Mouse (Mus musculus): ENCODE data around the gene Magea3. TPM values are rescaled to one million over a fixed set of nuclear protein-coding genes. Genes with fewer than 3 reads are reported as not detected.
"Not testable (repeated sequence)": the region's sequence is repeated elsewhere in the genome, so short reads cannot be mapped to it uniquely, and the experiment has no call there.

The Magea3 gene
- total RNA-seq (2014; rRNA removed) (not detected in 2 replicates), polyA plus RNA-seq (2015; fragmentation: Nextera tagmentation; extraction: Ambion mirVana) (not detected in 2 replicates)

GRCm38 (mm10) chrX:154949405-154949804 lies at the start of gene Magea3:
TSS of gene Magea3 (minus strand) at chrX:154949505.
- H3K9me3 ChIP-seq (ENCODE audit: low read length); H3K4me1 ChIP-seq (ENCODE audit: insufficient read depth); H3K9ac ChIP-seq; H3K36me3 ChIP-seq (ENCODE audit: insufficient read depth); ATAC-seq; H3K27me3 ChIP-seq (ENCODE audit: insufficient read depth, low read length); H3K27ac ChIP-seq (ENCODE audit: low read depth, low read length); DNase-seq; H3K4me2 ChIP-seq (ENCODE audit: low read depth); H3K4me3 ChIP-seq (ENCODE audit: low read depth, low read length): not testable (repeated sequence)
- WGBS = 31% methylated on average over 1 of the region's 1 CpGs

GRCm38 (mm10) chrX:154995750-154996149 lies 46.4 kb upstream of the Magea3 start, which contains the start of gene Magea8:
TSS of gene Magea8 (minus strand) at chrX:154995850.
- H3K36me3 ChIP-seq (ENCODE audit: insufficient read depth); H3K9ac ChIP-seq; H3K9me3 ChIP-seq (ENCODE audit: low read length); H3K4me3 ChIP-seq (ENCODE audit: low read depth, low read length); H3K4me2 ChIP-seq (ENCODE audit: low read depth); DNase-seq; H3K27me3 ChIP-seq (ENCODE audit: insufficient read depth, low read length); H3K27ac ChIP-seq (ENCODE audit: low read depth, low read length); ATAC-seq; H3K4me1 ChIP-seq (ENCODE audit: insufficient read depth): not testable (repeated sequence)
- 88% methylated on average over 11 of the region's 11 CpGs for WGBS

- DNase-seq; ATAC-seq; H3K27me3 ChIP-seq (ENCODE audit: insufficient read depth, low read length): not testable (repeated sequence)
Observed at GRCm38 (mm10) chrX:154935887-154936286, 13.4 kb downstream of the Magea3 start, which contains the start of gene Magea6. TSS of gene Magea6 (minus strand) at chrX:154935987.

More at GRCm38 (mm10) chrX:154935887-154936286, 13.4 kb downstream of the Magea3 start, which contains the start of gene Magea6:
- not testable (repeated sequence) for H3K4me1 ChIP-seq (ENCODE audit: insufficient read depth); H3K4me3 ChIP-seq (ENCODE audit: low read depth, low read length); H3K4me2 ChIP-seq (ENCODE audit: low read depth); H3K27ac ChIP-seq (ENCODE audit: low read depth, low read length); H3K9ac ChIP-seq; H3K9me3 ChIP-seq (ENCODE audit: low read length); H3K36me3 ChIP-seq (ENCODE audit: insufficient read depth)
- WGBS = 51% methylated on average over 1 of the region's 1 CpGs

Other genes with a start within 250 kb of the Magea3 start
- gene Cldn34b1, start 59.2 kb downstream of the Magea3 start, total RNA-seq (2014; rRNA removed) = not detected in 2 replicates
- not detected in 2 replicates for gene Cldn34b1, start 59.2 kb downstream of the Magea3 start, polyA plus RNA-seq (2015; fragmentation: Nextera tagmentation; extraction: Ambion mirVana)
- gene Magea6, start 13.5 kb downstream of the Magea3 start, total RNA-seq (2014; rRNA removed) = not detected in 2 replicates
- gene Magea6, start 13.5 kb downstream of the Magea3 start, polyA plus RNA-seq (2015; fragmentation: Nextera tagmentation; extraction: Ambion mirVana) = not detected in 2 replicates
- not detected in 2 replicates for gene Magea8, start 46.3 kb upstream of the Magea3 start, total RNA-seq (2014; rRNA removed)
- not detected in 2 replicates for gene Magea8, start 46.3 kb upstream of the Magea3 start, polyA plus RNA-seq (2015; fragmentation: Nextera tagmentation; extraction: Ambion mirVana)
- gene Magea5, start 113.6 kb upstream of the Magea3 start, total RNA-seq (2014; rRNA removed) = not detected in 2 replicates
- gene Magea5, start 113.6 kb upstream of the Magea3 start, polyA plus RNA-seq (2015; fragmentation: Nextera tagmentation; extraction: Ambion mirVana) = not detected in 2 replicates
- not detected in 2 replicates for gene Magea1, start 140.3 kb upstream of the Magea3 start, total RNA-seq (2014; rRNA removed)
- not detected in 2 replicates for gene Magea1, start 140.3 kb upstream of the Magea3 start, polyA plus RNA-seq (2015; fragmentation: Nextera tagmentation; extraction: Ambion mirVana)
- gene Magea2, start 144.2 kb upstream of the Magea3 start, total RNA-seq (2014; rRNA removed) = not detected in 2 replicates
- not detected in 2 replicates for gene Magea2, start 144.2 kb upstream of the Magea3 start, polyA plus RNA-seq (2015; fragmentation: Nextera tagmentation; extraction: Ambion mirVana)
- gene Cldn34b2, start 178.9 kb upstream of the Magea3 start, total RNA-seq (2014; rRNA removed) = not detected in 2 replicates
- not detected in 2 replicates for gene Cldn34b2, start 178.9 kb upstream of the Magea3 start, polyA plus RNA-seq (2015; fragmentation: Nextera tagmentation; extraction: Ambion mirVana)

Data from forebrain, postnatal 0 days (tissue).